Mouse (Mus musculus) embryo, embryonic 10 days (tissue): ENCODE results near the gene Hoxc9.

Experiments used
- DNase-seq: peaks from one replicate; pipeline ENCODE4 v3.0.0-alpha.2; 2015; ENCODE audit warnings: low spot score

Hoxc9 gene

GRCm38 (mm10) chr15:102977423-102977974 is 1.3 kb downstream of the Hoxc9 start:
- no peak for DNase-seq

- no peak for DNase-seq
These were observed 2.6 kb downstream of the Hoxc9 start for GRCm38 (mm10) chr15:102978615-102979515.

DNA sequence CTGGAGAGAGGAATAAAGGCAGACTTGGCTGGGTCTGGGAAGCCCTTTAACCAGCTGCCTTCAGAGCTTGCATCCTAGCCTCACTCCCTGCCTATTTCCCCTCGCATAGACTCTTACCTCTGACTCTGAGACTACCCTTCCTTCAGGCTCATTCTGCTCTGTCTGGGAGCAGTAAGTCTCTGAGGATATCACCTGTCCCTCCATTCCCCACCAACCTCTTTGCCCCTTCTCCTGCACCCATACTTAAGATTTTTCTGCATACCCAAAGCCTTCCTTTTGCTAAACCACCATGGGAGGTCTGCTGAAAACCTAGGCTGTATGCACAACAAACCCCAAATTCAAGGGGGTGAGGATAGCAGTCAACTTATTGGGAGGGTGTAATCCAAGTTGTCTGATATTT is 3.7 kb downstream of the Hoxc9 start:
- DNase-seq = no peak

DNA sequence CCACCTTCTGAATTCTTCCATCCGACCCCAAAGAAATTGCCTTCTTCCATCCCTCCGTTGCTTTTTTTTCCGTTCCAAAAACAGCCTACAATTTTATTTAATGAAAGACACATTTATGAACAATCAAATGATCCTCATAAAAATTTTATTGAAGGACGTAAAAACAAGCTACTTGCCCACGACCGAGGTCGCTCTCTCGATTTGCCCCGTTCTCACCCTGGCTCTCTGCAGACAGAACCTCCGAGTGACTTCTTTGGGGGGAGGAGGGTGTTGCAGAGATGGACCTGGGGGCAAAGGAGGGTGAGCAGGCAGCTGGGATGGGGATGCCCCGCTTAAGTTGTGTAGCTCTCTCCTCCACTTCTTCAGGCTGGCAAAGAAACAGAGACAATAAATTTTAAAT is 4.1 kb downstream of the Hoxc9 start:
- DNase-seq = no peak

- no peak for DNase-seq
These were observed 4.7 kb downstream of the Hoxc9 start for GRCm38 (mm10) chr15:102980912-102981311.

DNA sequence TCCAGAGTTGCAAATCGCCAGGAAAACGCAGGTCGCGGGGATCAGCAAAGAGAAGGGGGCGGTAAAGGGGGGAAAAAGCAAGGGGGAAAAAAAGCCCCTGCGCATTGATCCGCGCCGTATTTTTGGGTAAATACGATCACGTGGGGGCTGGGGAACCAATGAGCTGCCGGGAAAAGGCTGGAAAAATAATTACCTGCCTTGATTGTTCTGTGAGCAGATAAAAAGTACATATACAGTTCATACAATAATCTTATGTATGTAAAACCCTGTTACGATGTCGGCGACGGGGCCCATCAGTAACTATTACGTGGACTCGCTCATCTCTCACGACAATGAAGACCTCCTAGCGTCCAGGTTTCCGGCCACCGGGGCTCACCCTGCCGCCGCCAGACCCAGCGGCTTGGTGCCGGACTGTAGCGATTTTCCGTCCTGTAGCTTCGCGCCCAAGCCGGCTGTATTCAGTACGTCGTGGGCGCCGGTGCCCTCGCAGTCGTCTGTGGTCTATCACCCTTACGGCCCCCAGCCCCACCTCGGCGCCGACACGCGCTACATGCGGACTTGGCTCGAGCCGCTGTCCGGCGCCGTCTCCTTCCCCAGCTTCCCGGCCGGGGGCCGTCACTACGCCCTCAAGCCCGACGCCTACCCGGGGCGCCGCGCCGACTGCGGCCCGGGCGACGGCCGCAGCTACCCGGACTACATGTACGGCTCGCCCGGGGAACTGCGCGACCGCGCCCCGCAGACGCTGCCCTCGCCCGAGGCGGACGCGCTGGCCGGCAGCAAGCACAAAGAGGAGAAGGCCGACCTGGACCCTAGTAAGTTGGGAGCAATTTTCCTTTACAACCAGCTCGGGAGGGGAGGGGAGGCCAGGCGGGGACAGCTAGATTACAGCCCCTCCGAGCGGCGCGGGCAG is 5.4 kb downstream of the Hoxc9 start:
- DNase-seq = peak; percentile 80

DNA sequence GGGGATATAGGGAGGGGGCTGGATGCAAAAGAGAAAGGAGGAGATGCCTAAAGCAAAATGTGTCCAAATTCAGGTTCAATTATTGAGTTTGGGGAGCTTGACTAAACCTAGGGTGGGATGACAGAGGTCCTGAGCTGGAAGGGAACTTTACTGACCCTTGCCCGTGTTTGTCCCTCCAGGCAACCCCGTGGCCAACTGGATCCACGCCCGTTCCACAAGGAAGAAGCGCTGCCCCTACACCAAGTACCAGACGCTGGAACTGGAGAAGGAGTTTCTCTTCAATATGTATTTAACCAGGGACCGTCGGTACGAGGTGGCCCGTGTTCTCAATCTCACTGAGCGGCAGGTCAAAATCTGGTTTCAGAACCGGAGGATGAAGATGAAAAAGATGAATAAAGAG is 7.5 kb downstream of the Hoxc9 start:
- DNase-seq = peak; percentile 40

- peak; percentile 59 for DNase-seq
These were observed 8.3 kb downstream of the Hoxc9 start for GRCm38 (mm10) chr15:102984521-102984920.

DNA sequence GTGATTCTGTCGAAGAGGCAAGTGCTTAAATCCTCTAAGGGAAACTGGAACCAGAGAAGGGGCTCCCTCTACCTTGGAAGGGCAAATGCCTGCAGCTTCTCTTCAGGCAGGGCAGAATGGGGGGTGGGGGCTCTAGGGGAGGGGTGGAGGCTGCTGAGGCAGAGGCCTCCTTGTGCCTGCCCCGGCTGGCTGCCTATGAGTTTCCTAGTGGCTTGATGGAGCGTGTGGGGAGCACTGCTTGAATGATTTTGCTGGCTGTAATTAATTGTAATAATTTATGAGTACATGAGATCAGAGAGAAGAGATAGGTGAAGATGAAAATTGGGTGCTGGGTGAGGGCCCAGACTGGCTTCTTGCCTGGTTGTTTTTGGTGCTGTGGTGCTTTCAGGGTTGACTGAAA is 8.7 kb downstream of the Hoxc9 start:
- DNase-seq = peak; percentile 10

GRCm38 (mm10) chr15:102987124-102987833 is 11.0 kb downstream of the Hoxc9 start:
- DNase-seq = peak; percentile 100

- no peak for DNase-seq
These were observed 11.8 kb downstream of the Hoxc9 start for GRCm38 (mm10) chr15:102988078-102988477.

GRCm38 (mm10) chr15:102990461-102991397 is 14.5 kb downstream of the Hoxc9 start, which contains the start of gene Hoxc8:
Gene Hoxc8 (plus strand): TSS chr15:102990607.
- peak; percentile 72 for DNase-seq

DNA sequence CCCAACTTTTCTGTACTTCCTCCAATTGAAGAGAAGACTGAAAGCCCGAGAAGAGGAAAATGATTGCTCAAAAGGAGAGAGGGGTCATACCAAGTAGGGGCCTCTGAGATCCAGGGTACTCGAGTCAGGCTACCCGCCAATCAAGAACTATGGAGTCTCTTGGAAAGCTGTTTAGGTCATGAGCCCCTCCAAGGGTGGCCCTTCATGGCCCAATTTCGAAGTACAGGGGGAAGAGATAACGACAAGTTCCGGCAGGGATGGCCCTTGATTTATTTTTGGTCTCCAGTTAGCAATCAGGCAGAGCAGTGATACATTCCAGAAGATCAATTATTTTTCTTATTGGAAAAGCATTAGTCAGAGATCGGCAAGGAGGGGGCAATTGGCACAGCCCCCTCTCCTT is 15.5 kb downstream of the Hoxc9 start:
- DNase-seq = no peak

- no peak for DNase-seq
These were observed 16.0 kb downstream of the Hoxc9 start for GRCm38 (mm10) chr15:102992206-102992605.

GRCm38 (mm10) chr15:102992863-102993262 is 16.6 kb downstream of the Hoxc9 start:
- no peak for DNase-seq

DNA sequence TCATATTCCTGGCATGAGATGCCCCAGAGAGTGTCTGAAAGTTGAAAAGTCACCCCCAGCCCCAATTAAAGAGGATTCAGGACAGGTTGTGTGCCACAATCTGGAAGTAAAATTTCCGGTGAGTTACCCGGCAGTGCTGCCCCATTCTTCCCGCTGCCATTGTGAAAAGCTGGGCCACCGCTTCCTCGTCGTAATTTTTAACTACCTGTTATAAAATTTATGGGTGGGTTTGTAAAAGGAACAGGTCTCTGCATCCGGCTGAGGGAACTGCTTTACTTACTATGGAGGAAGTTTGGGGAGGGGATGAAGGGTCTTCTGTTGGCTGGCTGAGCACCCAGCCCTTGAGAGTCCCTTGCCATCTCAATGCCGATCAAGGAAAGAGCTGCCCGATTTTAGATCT is 20.3 kb downstream of the Hoxc9 start:
- no peak for DNase-seq

GRCm38 (mm10) chr15:102997431-102997830 is 21.2 kb downstream of the Hoxc9 start:
- no peak for DNase-seq

GRCm38 (mm10) chr15:102997939-102998355 is 21.7 kb downstream of the Hoxc9 start, which contains the start of gene Hoxc6:
Gene Hoxc6 (plus strand): TSS chr15:102998257.
- peak; percentile 76 for DNase-seq

DNA sequence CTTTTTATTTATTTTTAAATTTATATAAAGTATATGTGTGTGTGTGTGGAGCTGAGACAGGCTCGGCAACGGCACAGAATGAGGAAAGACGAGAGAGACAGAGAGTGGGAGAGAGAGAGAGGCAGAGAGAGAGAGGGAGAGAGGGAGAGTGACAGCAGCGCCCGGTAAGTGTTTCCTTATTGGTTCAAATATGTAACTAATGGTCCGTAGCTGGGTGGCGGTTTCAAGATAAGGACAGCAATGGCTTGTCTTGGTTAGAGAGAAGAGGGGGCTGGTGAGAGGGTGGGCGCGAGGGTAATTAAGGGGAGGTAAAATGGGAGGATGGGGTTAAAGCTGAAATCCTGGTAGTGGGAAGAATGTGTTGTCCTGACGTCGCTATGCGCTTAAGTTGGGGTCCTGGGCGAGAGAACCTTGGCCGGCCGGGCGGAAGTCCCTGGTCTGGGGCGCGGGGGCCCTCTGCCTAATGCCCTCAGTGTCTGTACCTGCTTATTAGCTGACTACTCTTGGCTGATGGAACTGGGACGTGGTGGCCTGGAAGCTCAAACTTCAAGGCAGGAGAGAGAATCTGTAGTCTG is 22.5 kb downstream of the Hoxc9 start:
- DNase-seq = no peak

GRCm38 (mm10) chr15:102999183-102999831 is 23.1 kb downstream of the Hoxc9 start:
- DNase-seq = peak; percentile 86
